Mouse (Mus musculus) thymus, adult 2 months (tissue): Measurements from ENCODE around the gene Col8a1.

Experiments
- CTCF ChIP-seq: fragments of 200-500 bp; IDR thresholded peaks from 2 replicates; pipeline ENCODE4 v1.5.1; 2012; ENCODE audit warnings: mild to moderate bottlenecking, control low read depth, low read length, moderate library complexity, borderline replicate concordance; ENCODE audit not compliant: control insufficient read depth, poor library complexity, insufficient read depth; ENCODE audit errors: extremely low read depth
- POLR2A ChIP-seq: fragments of 200-500 bp; IDR thresholded peaks from 2 replicates; pipeline ENCODE4 v1.6.1; 2012; ENCODE audit warnings: mild to moderate bottlenecking, low read length, control low read depth, moderate library complexity; ENCODE audit not compliant: control insufficient read depth, poor library complexity, insufficient read depth; ENCODE audit errors: extremely low read depth

- no peak for TF ChIP-seq CTCF
- no peak for TF ChIP-seq POLR2A
These were observed 59.8 kb downstream of the Col8a1 start for GRCm38 (mm10) chr16:57694694-57695093.
